Mouse (Mus musculus) adrenal gland, adult 2 months (tissue): ENCODE results near the gene Cbwd1. TPM values are rescaled to one million over a fixed set of nuclear protein-coding genes. Genes with fewer than 3 reads are reported as not detected.
A peak's percentile ranks its signal among the peaks of the same experiment; 100 is the strongest.
"Not testable (repeated sequence)": the region's sequence is repeated elsewhere in the genome, so short reads cannot be mapped to it uniquely, and the experiment has no call there.

ENCODE experiments used
- DNase-seq: peaks from one replicate; pipeline ENCODE4 v3.0.0; 2021
- microRNA-seq, 2 experiments: library from miRNA; unstranded; fragments of <30 nt; microRNA quantifications; one replicate each; pipeline ENCODE4 v1.2.0; 2021
- polyA plus RNA-seq: library from polyadenylated mRNA; depleted of rRNA; stranded (reverse); fragments of >200 nt; gene quantifications from 2 replicates; pipeline ENCODE4 v1.2.3, GENCODE M21; 2012; rRNA removed
- total RNA-seq, 2 experiments: library from RNA; stranded (reverse); gene quantifications; 2 replicates each; pipeline ENCODE4 v1.2.3; 2021

Gene Cbwd1
- total and polyA plus RNA-seq, 3 experiments, result 1.2 to 15.3 (median 8.8) TPM

DNA sequence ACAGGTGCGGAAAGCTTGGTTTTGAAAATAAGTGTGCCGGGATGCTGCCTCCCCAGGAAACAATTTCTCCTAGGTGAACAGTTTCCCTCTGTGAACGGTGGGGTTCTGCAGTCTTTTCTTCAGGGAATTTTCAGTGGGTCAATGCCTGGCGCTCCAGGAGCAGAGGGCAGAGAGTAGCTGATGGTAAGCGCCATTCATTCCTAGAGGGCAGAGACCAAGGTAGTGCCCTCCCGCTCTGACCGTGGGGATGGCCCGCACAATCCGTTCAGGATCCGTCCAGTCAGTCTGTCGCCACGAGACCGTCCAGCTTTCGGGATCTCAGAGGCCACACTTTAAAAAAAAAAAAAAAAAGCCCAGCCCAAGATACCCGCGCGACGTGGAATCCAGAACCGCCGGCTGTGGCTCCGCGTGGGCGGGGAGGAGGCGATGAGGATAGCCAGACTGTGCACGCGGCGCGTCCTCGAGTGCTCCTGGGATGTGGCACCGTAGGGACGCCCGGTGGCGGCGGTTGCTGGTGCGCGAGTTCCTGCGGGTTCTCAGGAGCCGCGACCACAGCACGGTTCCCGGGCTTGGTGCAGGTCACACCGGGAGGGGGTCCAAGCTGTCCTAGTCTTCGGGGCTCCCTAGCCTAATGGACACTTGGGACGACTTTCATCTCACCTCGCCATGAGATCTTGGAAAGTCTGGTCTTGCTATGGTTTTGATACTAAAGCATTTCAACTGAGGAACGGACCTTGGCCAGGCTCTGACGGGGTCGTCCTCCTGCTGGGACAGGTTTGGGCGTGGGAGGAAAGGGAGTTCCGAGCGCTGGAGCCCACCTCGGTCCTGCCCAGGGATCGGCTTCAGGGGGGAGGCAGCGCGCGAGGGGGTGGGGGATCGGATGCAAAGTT is 64.2 kb downstream of the Cbwd1 start:
- peak; percentile 17 for DNase-seq

DNA sequence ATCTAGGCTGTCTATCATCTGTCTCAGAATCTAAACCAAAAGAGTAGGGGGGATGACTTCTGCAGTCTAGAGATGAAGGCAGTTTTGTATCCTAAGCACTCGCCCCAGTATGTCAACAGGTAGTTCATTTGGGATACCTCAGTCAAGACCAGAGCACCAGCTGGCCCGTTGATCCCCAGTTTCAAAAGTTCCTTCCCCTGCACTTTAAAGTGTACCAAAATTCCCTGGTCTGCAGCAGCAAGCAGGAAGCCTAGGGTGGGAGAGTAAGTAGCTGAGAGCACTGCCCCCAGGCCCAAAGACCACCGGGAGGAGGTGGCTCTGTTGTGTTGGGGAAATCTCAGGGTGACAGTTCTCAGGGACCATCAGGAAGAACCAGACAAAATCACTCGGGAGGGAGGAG is 64.9 kb downstream of the Cbwd1 start:
- no peak for DNase-seq

DNA sequence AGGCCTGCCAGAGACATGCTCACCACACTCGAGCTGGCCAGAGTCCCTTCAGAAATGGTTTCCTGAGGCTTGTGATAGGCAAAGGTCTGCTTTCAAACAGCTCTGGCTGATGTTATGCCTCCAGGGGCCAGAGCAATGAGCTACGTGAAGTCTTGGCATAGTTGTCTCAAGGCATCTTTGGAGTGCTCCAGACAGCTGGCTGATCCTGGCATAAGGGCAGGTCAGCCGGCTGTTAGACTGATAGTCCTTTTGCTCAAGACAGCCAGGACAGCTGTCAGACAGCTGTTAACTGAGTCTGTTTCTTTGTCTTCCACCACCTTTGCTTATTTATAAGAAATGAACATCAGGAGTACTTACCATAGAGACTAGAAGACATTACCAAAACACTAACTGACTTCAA is 74.5 kb downstream of the Cbwd1 start:
- no peak for DNase-seq

DNA sequence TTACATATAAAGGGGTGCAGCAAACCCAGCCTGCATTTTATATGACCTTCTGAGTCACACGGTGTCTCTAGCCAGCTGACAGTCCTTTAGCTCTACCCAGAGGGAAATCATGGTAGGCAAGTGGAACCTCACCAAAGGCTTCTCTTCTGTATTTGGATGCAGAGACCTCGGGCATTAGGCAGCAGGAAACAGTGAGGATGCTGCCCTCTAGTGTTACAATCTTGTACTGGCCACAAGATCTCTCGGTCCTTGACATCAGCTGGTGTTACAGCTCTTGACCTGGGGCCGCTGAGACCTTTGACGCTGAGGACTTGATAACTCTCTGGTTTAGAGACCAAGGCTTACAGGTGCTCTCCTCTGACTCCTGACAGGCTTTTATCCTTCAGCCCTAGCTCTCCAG is 75.9 kb downstream of the Cbwd1 start:
- DNase-seq, result peak; percentile 40

DNA sequence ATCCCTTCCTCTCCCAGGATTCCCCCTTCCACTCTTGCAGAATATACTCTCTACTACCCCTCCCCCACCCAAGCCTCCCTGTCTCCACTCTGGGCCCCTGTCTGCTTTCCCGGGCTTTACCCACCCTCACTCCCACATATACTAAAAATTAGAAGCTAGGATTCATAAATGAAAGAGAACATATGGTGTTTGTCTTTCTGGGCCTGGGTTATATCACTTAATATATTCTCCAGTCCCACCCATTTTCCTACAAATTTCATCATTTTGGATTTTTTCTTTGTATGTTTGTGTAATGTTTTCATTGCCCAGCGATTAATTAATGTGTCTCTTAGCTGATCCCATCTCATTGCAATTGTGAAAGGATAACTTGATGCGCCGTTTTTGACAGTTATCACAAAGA is 80.2 kb downstream of the Cbwd1 start:
- DNase-seq, result no peak

DNA sequence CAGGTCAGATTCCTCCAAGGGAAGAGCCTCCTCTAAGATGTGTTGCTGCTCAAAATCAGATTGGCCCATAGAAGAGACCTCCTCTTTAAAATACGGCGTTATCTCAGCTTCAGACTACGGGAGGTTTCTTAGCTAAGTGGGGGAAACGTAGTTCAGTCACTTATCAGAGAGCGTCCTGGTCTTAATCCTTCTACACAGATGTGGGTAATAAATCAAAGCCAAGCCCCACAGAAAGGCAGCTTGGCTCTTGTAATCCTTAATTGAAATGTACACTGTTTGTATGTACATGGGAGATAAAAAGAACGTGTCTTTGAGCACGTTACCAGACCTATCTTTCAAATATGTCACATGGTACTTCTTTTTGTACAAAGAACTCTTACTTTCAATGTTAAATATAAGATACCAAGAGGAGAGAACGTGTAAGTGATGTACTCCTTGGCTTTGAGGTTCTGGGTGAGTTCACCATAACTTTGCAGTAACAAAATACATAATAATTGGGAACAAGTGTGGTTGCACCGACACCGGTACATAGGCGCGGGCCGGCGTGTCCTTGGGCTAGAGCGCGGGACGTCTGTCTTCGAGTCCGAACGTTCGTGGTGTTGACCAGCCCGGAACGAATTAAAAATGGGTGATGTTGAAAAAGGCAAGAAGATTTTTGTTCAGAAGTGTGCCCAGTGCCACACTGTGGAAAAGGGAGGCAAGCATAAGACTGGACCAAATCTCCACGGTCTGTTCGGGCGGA is 86.1 kb downstream of the Cbwd1 start, which contains the start of gene Gm10053:
TSS of gene Gm10053 (plus strand) at position 558 of the 742 bp plus-strand sequence.
- not testable (repeated sequence) for DNase-seq

DNA sequence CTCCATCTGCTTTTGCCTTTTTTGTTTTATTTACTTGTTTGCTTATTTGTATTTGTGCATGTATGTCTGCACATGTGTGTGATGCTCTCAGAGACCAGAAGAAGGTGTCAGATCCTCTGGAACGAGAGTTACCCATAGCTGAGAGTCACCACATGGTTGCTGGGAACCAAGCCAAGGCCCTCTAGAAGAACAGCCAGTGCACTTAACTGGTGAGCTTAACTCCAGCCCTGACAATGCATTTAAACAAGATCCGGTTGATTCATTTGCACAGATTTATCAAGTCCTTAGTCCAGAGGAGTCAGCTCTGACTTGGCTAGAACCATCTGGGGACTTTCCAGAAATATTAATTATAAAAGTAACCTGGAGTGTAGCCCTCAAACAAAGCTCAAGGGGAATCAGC is 87.5 kb downstream of the Cbwd1 start:
- DNase-seq, result no peak

DNA sequence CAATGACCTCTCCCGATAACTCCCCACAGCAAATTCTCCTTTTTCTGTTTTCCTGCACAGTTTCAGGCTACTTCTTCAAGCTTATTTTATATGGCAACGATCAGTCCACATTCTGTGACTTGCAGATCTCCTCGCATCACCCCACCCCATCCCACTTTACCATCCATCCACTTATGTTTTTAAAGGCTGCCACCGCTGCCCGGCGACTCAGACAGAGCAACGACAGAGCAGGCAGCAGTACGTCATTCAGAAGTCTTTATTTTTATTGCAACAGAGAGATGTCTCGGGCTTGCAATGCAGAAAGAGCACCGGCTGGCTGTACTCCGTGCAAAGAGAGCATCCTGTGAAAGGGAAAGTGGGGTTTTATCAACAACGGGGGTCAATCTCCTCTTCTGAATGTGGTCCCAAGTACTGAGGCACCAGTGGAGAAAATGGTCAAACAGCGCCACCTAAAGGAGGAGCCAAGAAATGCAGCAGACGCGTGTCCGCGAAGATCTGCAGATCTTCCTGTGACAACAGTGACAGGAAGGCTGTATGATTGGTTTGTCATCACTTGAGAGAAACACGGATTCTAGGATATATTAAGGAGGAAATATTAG is 90.3 kb downstream of the Cbwd1 start:
- DNase-seq, result peak; percentile 63

Small RNA genes within 50 kb of the gene (microRNA-seq; reads per million reads assigned to microRNA genes)
- 0 reads per million in 2 experiments for gene Mir3084-1

Other genes with a start within 250 kb of the Cbwd1 start
- gene Pgm5, start 99.8 kb downstream of the Cbwd1 start, total RNA-seq, result 10 to 100 TPM; 51.9 to 89.1 TPM
- gene Pgm5, start 99.8 kb downstream of the Cbwd1 start, polyA plus RNA-seq, result 5.3 and 7.3 TPM in 2 replicates
- gene Gm10053, start 85.9 kb downstream of the Cbwd1 start, total RNA-seq, result 100 to 1,000 TPM; 171 to 375 TPM
- gene Gm10053, start 85.9 kb downstream of the Cbwd1 start, polyA plus RNA-seq, result 1.1 and 2.2 TPM in 2 replicates
- not detected for gene Foxd4, start 60.4 kb downstream of the Cbwd1 start, total RNA-seq
- not detected in 2 replicates for gene Foxd4, start 60.4 kb downstream of the Cbwd1 start, polyA plus RNA-seq
- 10 to 100 TPM; 17.1 to 34.7 TPM for gene Dock8, start 37.9 kb upstream of the Cbwd1 start, total RNA-seq
- gene Dock8, start 37.9 kb upstream of the Cbwd1 start, polyA plus RNA-seq, result 5.4 and 9.4 TPM in 2 replicates